31 mouse cellular contexts compared by ENCODE assay signal in the genomic region with DNA sequence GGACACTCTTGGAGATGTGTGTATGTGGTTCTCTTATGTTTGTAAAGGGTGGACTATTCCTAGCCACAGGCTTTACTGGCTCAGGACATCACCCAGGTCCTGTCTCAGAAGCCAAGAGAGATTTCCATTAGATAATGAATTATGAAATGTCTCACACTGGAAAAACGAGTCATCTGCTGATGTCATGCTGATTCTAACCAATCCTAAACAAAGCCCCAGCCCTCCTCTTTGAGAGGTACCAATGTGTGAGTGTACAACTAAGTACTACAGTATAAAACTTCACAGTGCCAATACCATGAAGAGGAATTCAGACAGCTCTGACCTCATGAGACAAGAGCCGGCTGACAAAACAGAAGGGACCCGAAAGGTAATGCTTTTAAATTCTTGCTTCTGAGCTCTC. TPM values are rescaled to one million over a fixed set of nuclear protein-coding genes. Genes with fewer than 3 reads are reported as not detected.
DNase-seq lines count a peak whose midpoint lies in the region; ATAC-seq and TF ChIP-seq lines count a peak whose summit lies in the region.
"Had no signal": no experiment of that assay in that cellular context is flagged by ENCODE, and none has a peak within 500 bp of the region (broad histone marks: within the 10 kb centered on the region; RNA-seq: fewer than 3 reads in every experiment).

No protein-coding gene starts in this region.

- H3K4me3 ChIP-seq in embryonic facial prominence, embryonic 14.5 days (ENCODE audit: low read depth, low read length), result 0 out of 2 replicates have a peak overlapping the region, but pooled peaks have one; percentile 15
- H3K4me3 ChIP-seq in embryonic facial prominence, embryonic 10.5 days, result no peak overlapping the region
- no peak overlapping the region for H3K4me3 ChIP-seq in liver, adult 2 months (ENCODE audit: insufficient read depth, low read depth, low read length)
- H3K4me3 ChIP-seq in liver, postnatal 0 days (ENCODE audit: low read depth, low read length), result no peak overlapping the region
- H3K4me3 ChIP-seq in intestine, embryonic 15.5 days (replicated peaks), result no peak overlapping the region
- H3K4me3 ChIP-seq: embryonic facial prominence, embryonic 13.5 days; gastrocnemius, adult 2 months; heart, embryonic 12.5 days; heart, embryonic 15.5 days had no signal

- DNase-seq in embryonic facial prominence, embryonic 14.5 days (ENCODE audit: low spot score), result no peak
- no peak for DNase-seq in embryonic facial prominence, embryonic 10.5 days (ENCODE audit: low spot score)
- DNase-seq in liver, adult 2 months (ENCODE audit: extremely low read depth, low read depth, low spot score), result peak; percentile 22
- no peak for DNase-seq in liver, postnatal 0 days
- peak; percentile 36 for DNase-seq in brain, adult 2 months (ENCODE audit: low read depth, low spot score)
- DNase-seq in kidney, postnatal 36 days, result no peak
- no peak for DNase-seq in lung, postnatal 10 days
- DNase-seq: adrenal gland, postnatal 10 days; adrenal gland, postnatal 36 days; B cell, adult 2 months; cerebellum, adult 11 months; cerebellum, adult 2 months; cerebellum, adult 9-11 months; cerebellum, postnatal 25 days; forebrain, postnatal 0 days; gastrocnemius, adult 2 months; gastrocnemius, postnatal 14 days; heart, adult 18-20 months; heart, postnatal 10 days; heart, postnatal 4 days had no signal

- no peaks in the 10 kb centered on the region; the same call in 1 of the 2 replicates for H3K79me2 ChIP-seq in liver, adult 2 months (ENCODE audit: control insufficient read depth, insufficient read depth, low read length)

- no peak overlapping the region; the same call in 1 of the 2 replicates for H3K4me2 ChIP-seq in embryonic facial prominence, embryonic 14.5 days (ENCODE audit: low read depth, low read length)
- H3K4me2 ChIP-seq in liver, postnatal 0 days (ENCODE audit: low read depth, low read length), result no peak overlapping the region
- H3K4me2 ChIP-seq in intestine, embryonic 15.5 days (replicated peaks), result no peak overlapping the region
- H3K4me2 ChIP-seq: heart, embryonic 12.5 days; heart, embryonic 15.5 days; hindbrain, embryonic 14.5 days had no signal

- no peak overlapping the region for H3K9ac ChIP-seq in embryonic facial prominence, embryonic 14.5 days (ENCODE audit: low read depth, low read length)
- H3K9ac ChIP-seq in liver, adult 2 months (ENCODE audit: low read depth, low read length), result no peak overlapping the region
- no peak overlapping the region for H3K9ac ChIP-seq in liver, postnatal 0 days (replicated peaks)
- no peak overlapping the region for H3K9ac ChIP-seq in intestine, embryonic 15.5 days
- H3K9ac ChIP-seq: embryonic facial prominence, embryonic 13.5 days; forebrain, postnatal 0 days; heart, embryonic 12.5 days; heart, embryonic 15.5 days; hindbrain, embryonic 14.5 days had no signal

- TF ChIP-seq CTCF in liver, adult 2 months (IDR thresholded peaks at IDR 0.05; ENCODE audit: low read depth, low read length), result no peak
- no peak for TF ChIP-seq CTCF in liver, postnatal 0 days (IDR thresholded peaks at IDR 0.05; ENCODE audit: low read depth)

- no peaks in the 10 kb centered on the region for H3K27me3 ChIP-seq in embryonic facial prominence, embryonic 14.5 days (replicated peaks; ENCODE audit: control insufficient read depth, insufficient read depth, low read length)
- peaks cover 96% of the 10 kb centered on the region for H3K27me3 ChIP-seq in embryonic facial prominence, embryonic 10.5 days (replicated peaks; ENCODE audit: low read depth, poor library complexity, severe bottlenecking)
- no peaks in the 10 kb centered on the region for H3K27me3 ChIP-seq in liver, adult 2 months (ENCODE audit: control insufficient read depth, insufficient read depth, low read length)
- H3K27me3 ChIP-seq in liver, postnatal 0 days (ENCODE audit: insufficient read depth, low read length), result no peaks in the 10 kb centered on the region
- peaks cover 6% of the 10 kb centered on the region; the same call in 1 of the 2 replicates for H3K27me3 ChIP-seq in intestine, embryonic 15.5 days (replicated peaks)
- H3K27me3 ChIP-seq: Patski had no signal

- H3K4me1 ChIP-seq in embryonic facial prominence, embryonic 14.5 days (ENCODE audit: control insufficient read depth, insufficient read depth, low read length), result 0 out of 2 replicates have a peak, but pooled peaks cover 3% of the 10 kb centered on the region
- H3K4me1 ChIP-seq in embryonic facial prominence, embryonic 10.5 days, result peaks cover 32% of the 10 kb centered on the region
- H3K4me1 ChIP-seq in liver, adult 2 months (ENCODE audit: control insufficient read depth, insufficient read depth, low read length), result peaks cover 18% of the 10 kb centered on the region
- H3K4me1 ChIP-seq in liver, postnatal 0 days (ENCODE audit: insufficient read depth), result peaks cover 16% of the 10 kb centered on the region; the same call in 1 of the 2 replicates
- peaks cover 10% of the 10 kb centered on the region for H3K4me1 ChIP-seq in intestine, embryonic 15.5 days (replicated peaks)

- whole genome bisulfite sequencing in embryonic facial prominence, embryonic 14.5 days, result 54% methylated on average over 3 of the region's 3 CpGs
- WGBS in embryonic facial prominence, embryonic 10.5 days, result 67% methylated on average over 3 of the region's 3 CpGs
- WGBS in liver, adult 2 months, result 48% methylated on average over 3 of the region's 3 CpGs
- 62% methylated on average over 3 of the region's 3 CpGs for WGBS in liver, postnatal 0 days (ENCODE audit: insufficient replicate concordance)
- WGBS in intestine, embryonic 15.5 days, result 47% methylated on average over 3 of the region's 3 CpGs

- H3K27ac ChIP-seq in embryonic facial prominence, embryonic 14.5 days (replicated peaks; ENCODE audit: low read depth, low read length), result no peak overlapping the region
- no peak overlapping the region for H3K27ac ChIP-seq in embryonic facial prominence, embryonic 10.5 days (replicated peaks)
- H3K27ac ChIP-seq in liver, adult 2 months (replicated peaks; ENCODE audit: insufficient read depth, low read depth, low read length), result no peak overlapping the region
- no peak overlapping the region for H3K27ac ChIP-seq in liver, postnatal 0 days (ENCODE audit: low read depth)
- no peak overlapping the region for H3K27ac ChIP-seq in intestine, embryonic 15.5 days
- H3K27ac ChIP-seq: embryonic facial prominence, embryonic 13.5 days; gastrocnemius, adult 2 months; heart, embryonic 15.5 days; hindbrain, embryonic 14.5 days; hindbrain, postnatal 0 days had no signal

- no peak for TF ChIP-seq POLR2A in liver, adult 2 months (IDR thresholded peaks at IDR 0.05; ENCODE audit: extremely low read depth, insufficient read depth, low read length)

- no peak for TF ChIP-seq EP300 in liver, postnatal 0 days (IDR thresholded peaks at IDR 0.05; ENCODE audit: low read depth)

- ATAC-seq in embryonic facial prominence, embryonic 14.5 days (ENCODE audit: low read depth), result no peak
- no peak for ATAC-seq in liver, postnatal 0 days
- no peak for ATAC-seq in intestine, embryonic 15.5 days
- ATAC-seq: CD4-positive, CD25-positive, alpha-beta regulatory T cell, adult 4 months; forebrain, embryonic 14.5 days; forebrain, postnatal 0 days; hindbrain, postnatal 0 days; inflammation-experienced regulatory T-cells, adult 6 months; Patski had no signal

- no peaks in the 10 kb centered on the region for H3K36me3 ChIP-seq in embryonic facial prominence, embryonic 14.5 days (ENCODE audit: control insufficient read depth, insufficient read depth, low read length)
- no peaks in the 10 kb centered on the region for H3K36me3 ChIP-seq in embryonic facial prominence, embryonic 10.5 days (replicated peaks)
- H3K36me3 ChIP-seq in liver, adult 2 months (ENCODE audit: control insufficient read depth, insufficient read depth, low read length), result no peaks in the 10 kb centered on the region
- no peaks in the 10 kb centered on the region for H3K36me3 ChIP-seq in liver, postnatal 0 days (replicated peaks; ENCODE audit: insufficient read depth, low read length)
- H3K36me3 ChIP-seq in intestine, embryonic 15.5 days, result no peaks in the 10 kb centered on the region
- H3K36me3 ChIP-seq: embryonic facial prominence, embryonic 13.5 days; heart, embryonic 12.5 days; heart, embryonic 15.5 days had no signal

- no peaks in the 10 kb centered on the region for H3K9me3 ChIP-seq in embryonic facial prominence, embryonic 14.5 days (ENCODE audit: control insufficient read depth, low read length)
- no peaks in the 10 kb centered on the region for H3K9me3 ChIP-seq in embryonic facial prominence, embryonic 10.5 days
- H3K9me3 ChIP-seq in liver, postnatal 0 days (ENCODE audit: low read length), result no peaks in the 10 kb centered on the region
- H3K9me3 ChIP-seq in intestine, embryonic 15.5 days, result no peaks in the 10 kb centered on the region
- H3K9me3 ChIP-seq: embryonic facial prominence, embryonic 13.5 days; heart, embryonic 12.5 days; heart, embryonic 15.5 days had no signal

RNA-seq across cellular contexts. Expression of gene Inhba, which starts 2.5 kb away (rescaled TPM):
- 9.5 and 13.4 TPM in 2 replicates for polyA plus RNA-seq in embryonic facial prominence, embryonic 14.5 days (2014; fragmentation: Nextera tagmentation; extraction: Ambion mirVana)
- polyA plus RNA-seq in embryonic facial prominence, embryonic 10.5 days (2016; fragmentation: Nextera tagmentation; extraction: Ambion mirVana), result 0.25 and 1.6 TPM in 2 replicates
- 1.5 and 1.7 TPM in 2 replicates for total RNA-seq in liver, adult 2 months (2014; rRNA removed)
- polyA plus RNA-seq in liver, adult 2 months (2012; rRNA removed), result 1.7 and 5.1 TPM in 2 replicates
- polyA plus RNA-seq in liver, postnatal 0 days (2015; fragmentation: Nextera tagmentation; extraction: Ambion mirVana), result 6.4 and 7.9 TPM in 2 replicates
- polyA plus RNA-seq in intestine, embryonic 15.5 days (2015; fragmentation: Nextera tagmentation; extraction: Ambion mirVana), result 2.5 TPM in 2 replicates
- total RNA-seq: MEL had no signal
- polyA plus RNA-seq: CD4-positive, CD25-positive, alpha-beta regulatory T cell, adult 4 months had no signal

Comparison
In these comparisons a context has a peak if more than half of its experiments do, and no peak if none do; other contexts are left out.
1. DNase-seq: peak in liver, adult 2 months (single experiment) and brain, adult 2 months (single experiment); none in embryonic facial prominence, embryonic 14.5 days (single experiment), embryonic facial prominence, embryonic 10.5 days (single experiment), liver, postnatal 0 days (single experiment), kidney, postnatal 36 days (0 of 2) and lung, postnatal 10 days (single experiment).